Mouse (Mus musculus) ES-Bruce4 (cell line): Measurements from ENCODE around the gene Mrpl16.

ENCODE experiments used
- CTCF ChIP-seq: IDR thresholded peaks from one replicate; pipeline ENCODE4 v1.8.1; 2011; ENCODE audit warnings: low read depth, low read length
- POLR2A ChIP-seq: IDR thresholded peaks from one replicate; pipeline ENCODE4 v1.8.1; 2011; ENCODE audit warnings: low read length; ENCODE audit not compliant: insufficient read depth

DNA sequence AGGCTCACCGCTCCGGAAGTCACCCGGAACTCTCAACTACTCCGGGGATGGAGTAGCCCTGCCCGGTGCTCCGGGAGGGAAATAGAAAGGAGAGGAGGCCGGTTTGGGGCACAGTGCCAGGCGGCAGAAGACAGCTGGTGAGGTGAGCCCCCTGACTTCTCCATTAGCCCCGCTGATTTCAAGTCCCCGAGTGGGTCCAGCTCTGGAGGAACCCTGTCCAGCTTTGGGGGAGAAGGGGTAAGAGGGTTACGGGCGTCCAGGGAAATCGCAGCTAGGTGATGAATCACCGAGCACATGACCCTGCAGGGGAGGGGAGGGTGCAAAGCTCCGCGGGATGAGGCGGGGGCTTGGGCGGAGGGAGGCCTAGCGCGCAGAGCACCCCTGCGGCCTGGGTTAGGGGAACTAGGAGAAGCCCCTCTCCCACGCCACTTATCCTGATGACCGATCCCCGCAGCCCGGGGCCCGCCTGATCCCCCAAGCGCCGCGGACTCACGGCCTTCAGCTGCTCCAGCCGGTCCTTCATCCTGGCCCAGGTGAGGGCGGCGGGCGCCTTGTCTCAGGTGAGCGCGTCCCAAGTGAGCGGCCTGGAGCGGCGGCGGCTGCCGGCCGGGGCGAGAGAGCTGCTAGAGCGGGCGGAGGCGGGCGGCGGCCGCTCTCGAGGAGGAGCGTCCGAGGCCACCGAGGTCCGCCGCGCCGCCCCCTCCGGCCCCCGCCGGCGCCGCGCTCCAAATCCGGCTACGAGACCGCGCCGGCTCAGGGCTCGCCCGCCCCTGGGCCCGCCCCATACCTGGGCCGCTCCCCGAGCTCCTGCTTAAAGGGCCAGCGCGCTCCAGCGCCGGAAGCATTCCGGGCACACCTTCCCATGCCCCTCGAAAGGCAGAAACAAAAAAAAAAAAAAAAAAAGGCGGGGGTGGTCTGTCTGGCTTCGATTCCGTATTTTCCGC lies 48.3 kb downstream of the Mrpl16 start:
- TF ChIP-seq CTCF = no peak
- no peak for TF ChIP-seq POLR2A
